Mouse (Mus musculus) 416B (cell line): ENCODE results near the gene Kcnt1.
A peak's percentile ranks its signal among the peaks of the same experiment; 100 is the strongest.
"Not testable (repeated sequence)": the region's sequence is repeated elsewhere in the genome, so short reads cannot be mapped to it uniquely, and the experiment has no call there.

Experiments used
- DNase-seq: peaks from one replicate; pipeline ENCODE4 v3.0.0; 2011; ENCODE audit warnings: low read depth

The Kcnt1 gene

GRCm38 (mm10) chr2:25863337-25864131 is at the start of gene Kcnt1:
Gene Kcnt1 (plus strand): TSS chr2:25863734.
- no peak for DNase-seq

- DNase-seq = not testable (repeated sequence)
Measured at GRCm38 (mm10) chr2:25815748-25816147, 47.8 kb upstream of the Kcnt1 start, which contains the start of gene Glt6d1. Gene Glt6d1 (minus strand): TSS chr2:25815848.

DNA sequence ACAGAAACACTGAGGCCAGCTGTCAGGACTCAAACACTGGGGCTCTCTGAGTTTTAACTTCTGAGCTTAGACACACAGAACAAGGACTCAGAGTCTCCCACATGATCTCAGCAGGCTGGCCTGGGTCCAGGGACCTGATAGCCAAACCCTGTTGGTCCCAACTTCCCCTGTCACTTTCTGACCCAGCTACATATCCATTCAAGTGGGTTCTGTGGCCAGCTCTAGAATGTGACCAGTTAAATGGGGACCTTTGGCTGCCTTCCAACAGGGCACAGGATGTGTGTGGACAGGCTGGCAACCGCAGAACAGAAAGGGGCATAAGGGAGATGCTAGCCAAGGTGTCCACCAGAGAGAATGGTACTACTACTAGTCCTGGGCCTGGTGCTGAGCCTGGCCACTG is 40.7 kb upstream of the Kcnt1 start, which contains the start of gene Lcn9:
TSS of gene Lcn9 (plus strand) at position 348 of the 400 bp plus-strand sequence.
- DNase-seq = peak; percentile 77

- no peak for DNase-seq
Measured at GRCm38 (mm10) chr2:25824751-25825150, 38.8 kb upstream of the Kcnt1 start.

GRCm38 (mm10) chr2:25828344-25828947 is 35.1 kb upstream of the Kcnt1 start:
- DNase-seq = peak; percentile 51

- no peak for DNase-seq
Measured at GRCm38 (mm10) chr2:25830786-25831185, 32.7 kb upstream of the Kcnt1 start.

- peak; percentile 68 for DNase-seq
Measured at GRCm38 (mm10) chr2:25836291-25836690, 27.2 kb upstream of the Kcnt1 start.

DNA sequence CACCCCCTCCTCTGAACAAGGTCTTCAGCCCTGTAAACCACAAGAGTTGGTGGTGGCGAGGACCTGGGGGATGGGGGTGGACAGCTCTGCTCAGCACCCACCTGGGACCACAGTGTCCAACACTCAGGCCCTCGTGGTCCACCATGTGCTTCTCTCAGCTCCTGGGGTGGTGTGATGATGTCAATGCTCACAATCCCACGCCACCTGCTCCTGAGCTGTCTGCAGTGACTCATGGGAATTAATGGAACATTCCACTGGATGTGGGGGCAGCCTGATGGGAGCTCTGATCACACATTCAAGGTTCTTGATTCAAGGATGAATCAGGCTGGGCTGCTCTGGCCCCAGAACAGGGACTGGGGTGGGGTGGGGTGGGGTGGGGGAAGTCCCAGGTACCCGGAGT is 21.4 kb upstream of the Kcnt1 start:
- no peak for DNase-seq

- DNase-seq = no peak
Measured at GRCm38 (mm10) chr2:25842758-25843157, 20.8 kb upstream of the Kcnt1 start.

DNA sequence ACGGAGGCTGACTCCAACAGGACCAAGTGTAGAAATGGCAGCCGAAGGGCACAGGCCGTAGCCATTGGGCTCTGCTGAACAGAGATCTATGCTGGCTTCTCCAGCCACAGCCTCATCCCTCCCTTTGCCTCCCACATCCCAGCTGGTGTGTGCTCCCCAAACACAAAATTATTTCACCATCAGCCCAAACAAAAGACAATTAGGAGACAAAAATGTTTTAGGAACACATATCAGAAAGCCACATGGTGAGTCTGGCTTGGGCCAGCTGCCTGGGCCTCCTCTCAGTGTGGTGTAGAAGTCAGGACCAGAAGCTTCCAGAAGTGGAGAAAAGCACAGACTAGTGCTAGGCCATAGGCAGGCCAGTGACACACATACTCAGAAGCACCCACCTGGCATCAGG is 19.4 kb upstream of the Kcnt1 start:
- no peak for DNase-seq

GRCm38 (mm10) chr2:25846516-25846915 is 17.0 kb upstream of the Kcnt1 start:
- DNase-seq = no peak

DNA sequence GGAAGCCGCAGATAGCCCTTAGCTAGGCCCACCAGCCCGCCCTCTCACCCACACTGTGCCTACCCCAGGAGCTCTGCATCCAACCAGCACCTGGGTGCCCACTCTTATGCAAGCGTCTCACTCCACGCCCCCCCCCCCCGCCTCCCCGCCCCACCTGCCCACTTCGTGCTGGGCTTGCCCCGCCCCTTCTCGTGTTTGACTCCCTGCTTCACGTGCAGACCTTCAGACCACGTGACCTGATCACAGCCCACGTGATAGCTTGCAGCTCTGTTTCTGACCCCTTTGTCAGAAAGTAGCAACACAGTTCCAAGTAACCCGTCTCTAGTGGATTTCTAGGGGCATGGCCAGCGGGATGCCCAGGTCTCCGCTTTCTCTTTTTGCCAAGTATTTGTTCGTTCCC is 16.3 kb upstream of the Kcnt1 start, which contains the start of gene Sohlh1:
TSS of gene Sohlh1 (minus strand) at position 23 of the 400 bp plus-strand sequence.
- no peak for DNase-seq

GRCm38 (mm10) chr2:25850330-25850729 is 13.2 kb upstream of the Kcnt1 start:
- peak; percentile 37 for DNase-seq

DNA sequence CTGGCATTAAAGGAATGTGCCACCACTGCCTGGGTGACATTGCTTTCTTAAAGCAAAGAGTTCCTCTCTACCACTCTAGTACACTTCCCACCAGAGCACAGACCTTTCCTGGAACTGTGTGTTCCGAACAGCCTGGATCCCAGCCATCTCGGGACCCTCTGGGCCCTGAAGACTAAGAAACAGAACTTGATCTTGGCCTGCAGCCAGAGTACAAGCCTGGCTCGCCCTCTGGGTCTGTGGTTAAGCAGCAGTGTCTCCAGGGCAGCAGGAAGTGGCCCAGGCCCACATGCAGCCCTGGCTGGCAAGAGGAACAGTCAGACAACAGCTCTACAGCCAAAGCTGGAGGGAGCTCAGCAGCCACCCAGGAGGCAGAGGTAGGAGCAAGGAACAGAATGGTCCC is 10.9 kb upstream of the Kcnt1 start:
- peak; percentile 88 for DNase-seq

GRCm38 (mm10) chr2:25853998-25854397 is 9.5 kb upstream of the Kcnt1 start:
- DNase-seq = peak; percentile 54

- no peak for DNase-seq
Measured at GRCm38 (mm10) chr2:25859891-25860290, 3.6 kb upstream of the Kcnt1 start.

- no peak for DNase-seq
Measured at GRCm38 (mm10) chr2:25862038-25862437, 1.5 kb upstream of the Kcnt1 start.

DNA sequence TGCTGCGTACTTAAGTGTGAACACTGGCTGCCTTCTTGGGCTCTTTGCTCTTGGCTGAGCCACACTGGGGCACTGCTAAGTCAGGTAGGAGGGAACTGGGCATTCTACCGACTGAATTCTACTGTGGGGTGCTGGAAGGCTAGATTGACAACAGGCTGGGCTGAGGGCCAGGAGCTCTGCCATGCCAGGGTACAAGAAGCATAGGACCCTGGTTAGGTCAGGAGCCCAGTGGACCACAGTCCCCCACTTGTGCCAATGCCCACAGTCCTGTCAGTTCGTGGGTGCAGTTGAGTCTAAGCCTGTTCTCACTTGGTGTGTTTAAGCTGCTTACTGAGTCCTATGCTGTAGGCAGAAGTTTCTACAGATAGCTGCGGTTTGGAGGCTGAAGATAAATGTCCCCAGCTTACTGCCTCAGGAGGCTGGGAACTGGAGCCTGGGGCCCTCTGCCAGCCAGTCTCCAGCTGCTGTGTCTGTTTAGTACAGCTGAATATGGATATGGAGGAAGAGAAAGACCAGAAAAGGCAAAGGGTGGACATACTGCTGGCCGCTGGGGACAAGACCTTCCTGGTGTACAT is 751 bp upstream of the Kcnt1 start:
- no peak for DNase-seq

DNA sequence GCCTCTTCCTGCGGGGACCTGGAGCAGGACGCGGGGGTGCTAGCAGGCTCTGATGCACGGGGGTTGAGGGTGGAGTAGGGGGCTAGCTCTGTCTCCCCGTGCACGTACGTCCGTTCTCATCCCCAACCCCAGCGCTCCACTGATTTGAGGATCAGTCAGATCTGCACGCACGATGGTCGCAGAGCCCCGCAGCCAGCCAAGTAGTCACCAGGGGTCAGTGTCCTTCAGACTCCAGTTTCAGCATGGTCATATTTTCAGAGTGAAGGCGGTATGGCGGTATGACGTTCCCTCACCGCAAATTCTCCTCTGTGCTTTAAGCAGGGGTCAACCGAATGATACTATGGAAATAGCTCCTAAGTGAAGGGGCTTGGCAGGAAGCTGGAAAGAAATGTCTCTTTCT is 696 bp downstream of the Kcnt1 start:
- no peak for DNase-seq

DNA sequence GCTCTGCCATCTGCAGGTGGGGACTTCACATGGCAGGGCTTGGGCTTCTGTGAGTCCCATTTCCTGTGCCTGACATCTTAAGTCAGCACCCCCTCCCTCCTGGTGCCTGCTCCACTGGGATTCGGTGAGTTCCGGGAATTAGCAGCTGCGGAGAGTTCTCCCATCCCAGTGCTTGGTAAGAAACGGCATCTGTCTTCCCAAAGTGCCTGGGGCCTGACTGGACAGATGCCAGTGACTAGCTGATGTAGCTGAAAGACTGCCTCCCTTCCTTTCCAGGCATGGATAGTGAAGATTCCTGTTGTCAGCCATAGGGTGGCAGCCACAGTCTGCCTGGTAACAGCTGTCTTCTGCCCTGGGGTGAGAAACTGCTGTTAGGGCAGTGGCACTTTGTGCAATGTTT is 1.9 kb downstream of the Kcnt1 start:
- no peak for DNase-seq

GRCm38 (mm10) chr2:25866656-25867055 is 3.1 kb downstream of the Kcnt1 start:
- peak; percentile 60 for DNase-seq

GRCm38 (mm10) chr2:25877250-25877735 is 13.8 kb downstream of the Kcnt1 start:
- no peak for DNase-seq

DNA sequence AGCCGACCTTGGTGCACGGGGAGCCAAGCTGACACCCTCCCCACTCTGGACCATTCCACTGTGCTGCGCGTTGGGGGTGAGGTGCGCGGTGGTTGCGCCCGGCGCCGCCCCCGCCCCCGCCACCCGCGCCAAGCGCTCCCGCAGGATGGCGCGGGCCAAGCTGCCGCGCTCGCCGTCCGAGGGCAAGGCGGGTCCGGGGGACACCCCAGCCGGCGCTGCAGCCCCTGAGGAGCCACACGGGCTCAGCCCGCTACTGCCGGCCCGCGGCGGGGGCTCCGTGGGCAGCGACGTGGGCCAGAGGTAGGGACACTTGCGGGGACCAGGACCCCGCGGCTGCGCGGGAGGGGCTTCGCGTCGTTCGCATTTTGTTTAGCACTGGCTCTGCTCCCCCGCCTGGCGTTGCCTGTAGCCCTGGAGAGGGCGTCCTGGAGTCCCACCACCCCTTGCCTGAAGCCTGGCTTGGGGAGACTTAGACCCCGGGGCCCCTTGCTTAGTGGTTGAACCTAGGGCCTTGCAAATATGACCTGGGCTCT is 14.3 kb downstream of the Kcnt1 start:
- DNase-seq = no peak
